Mouse (Mus musculus) limb, embryonic 14.5 days (tissue): ENCODE measurements around the gene Rgma. TPM values are rescaled to one million over a fixed set of nuclear protein-coding genes. Genes with fewer than 3 reads are reported as not detected.

ENCODE experiments used
- ATAC-seq: fragments of 200-750 bp; cut with Nextera tagmentation; 2 replicates; pipeline ENCODE4 v1.8.0; 2017; ENCODE audit warnings: low read depth, moderate number of reproducible peaks, moderate TSS enrichment; ENCODE audit not compliant: low FRiP score
- DNase-seq: peaks from one replicate; pipeline ENCODE4 v3.0.0-alpha.2; 2015; ENCODE audit warnings: low spot score
- H3K27ac ChIP-seq: fragments of 300-500 bp; sonication (generic); replicated peaks from 2 replicates; pipeline ENCODE4 v1.5.1; 2014; ENCODE audit warnings: low read depth, mild to moderate bottlenecking, low read length, moderate library complexity, mixed read lengths
- H3K27me3 ChIP-seq: fragments of 300-500 bp; sonication (generic); 2 replicates; pipeline ENCODE4 v1.6.1; 2014; ENCODE audit warnings: low read length, mixed read lengths; ENCODE audit not compliant: control insufficient read depth, insufficient read depth
- H3K36me3 ChIP-seq: fragments of 300-500 bp; sonication (generic); 2 replicates; pipeline ENCODE4 v1.6.1; 2014; ENCODE audit warnings: mild to moderate bottlenecking, low read length, moderate library complexity, mixed read lengths; ENCODE audit not compliant: control insufficient read depth, insufficient read depth
- H3K4me1 ChIP-seq: fragments of 300-500 bp; sonication (generic); 2 replicates; pipeline ENCODE4 v1.6.1; 2014; ENCODE audit warnings: antibody characterized with exemption, low read length, mixed read lengths; ENCODE audit not compliant: control insufficient read depth, insufficient read depth
- H3K4me2 ChIP-seq: fragments of 300-500 bp; sonication (generic); replicated peaks from 2 replicates; pipeline ENCODE4 v1.6.1; 2014; ENCODE audit warnings: low read depth, mild to moderate bottlenecking, low read length, moderate library complexity; ENCODE audit not compliant: severe bottlenecking
- H3K4me3 ChIP-seq: fragments of 300-500 bp; sonication (generic); replicated peaks from 2 replicates; pipeline ENCODE4 v1.5.1; 2014; ENCODE audit warnings: low read length
- H3K9ac ChIP-seq: fragments of 300-500 bp; sonication (generic); 2 replicates; pipeline ENCODE4 v1.6.1; 2014; ENCODE audit warnings: mild to moderate bottlenecking, low read depth, low read length, moderate library complexity; ENCODE audit not compliant: severe bottlenecking
- H3K9me3 ChIP-seq: fragments of 300-500 bp; sonication (generic); 2 replicates; pipeline ENCODE4 v1.6.1; 2016; ENCODE audit warnings: low read length; ENCODE audit not compliant: control insufficient read depth
- POLR2A ChIP-seq: fragments of 200-500 bp; IDR thresholded peaks from 2 replicates; pipeline ENCODE4 v1.8.0; 2012; ENCODE audit warnings: inconsistent platforms, mild to moderate bottlenecking, moderate library complexity, borderline replicate concordance; ENCODE audit not compliant: insufficient read depth, insufficient read length; ENCODE audit errors: extremely low read depth
- WGBS: fragments of 180-500 bp; shearing (Covaris S2); extraction: QIAGEN DNeasy Blood & Tissue Kit; methylation state at CpG from one replicate; pipeline ENCODE4 v1.1.7; 2014; 5-methylcytosine and 5-hydroxymethylcytosine counted together
- polyA plus RNA-seq, 2 experiments: library from polyadenylated mRNA; depleted of rRNA in 1 of 2; stranded (reverse) in 1 of 2; unstranded in 1 of 2; fragments of >200 nt; fragmentation: Nextera tagmentation in 1 of 2; extraction: Ambion mirVana in 1 of 2; gene quantifications; 2 replicates each; pipeline versions ENCODE4 v1.2.1 to v1.2.3; 2012 to 2014

Gene Rgma
- polyA plus RNA-seq, 2 experiments: 23.5 to 49.1 TPM

- H3K36me3 ChIP-seq: no peaks in the 10 kb centered on the region
- DNase-seq (no peak), ATAC-seq (no peak)
- H3K4me2 ChIP-seq: no peak overlapping the region
- H3K27ac ChIP-seq: no peak overlapping the region
- no peak for TF ChIP-seq POLR2A
- no peak overlapping the region for H3K4me3 ChIP-seq
- no peaks in the 10 kb centered on the region for H3K4me1 ChIP-seq
- H3K9me3 ChIP-seq: no peaks in the 10 kb centered on the region
- 90% methylated on average over 5 of the region's 5 CpGs for WGBS
- H3K9ac ChIP-seq: no peak overlapping the region
- H3K27me3 ChIP-seq: no peaks in the 10 kb centered on the region
Observed at GRCm38 (mm10) chr7:73338353-73338752, 37.0 kb upstream of the Rgma start.

DNA sequence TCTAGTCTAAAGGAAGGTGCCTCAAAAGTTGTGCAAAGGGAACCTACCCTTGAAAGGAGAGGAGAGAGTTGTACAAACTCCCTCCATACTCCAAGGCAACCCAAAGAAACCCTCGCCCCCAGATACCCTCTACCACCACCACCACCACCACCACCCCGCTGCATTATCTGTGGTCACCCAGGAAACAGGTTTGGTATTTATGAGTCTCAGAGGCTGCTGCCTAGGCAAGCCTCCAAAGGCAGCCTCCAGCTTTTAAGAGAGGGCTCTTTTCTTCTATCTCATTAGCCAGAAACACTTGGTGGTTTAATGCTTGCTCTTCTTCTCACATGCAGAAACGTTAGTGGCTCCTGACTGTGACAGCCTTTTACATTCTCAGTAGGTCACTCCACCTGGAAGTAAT, 31.5 kb upstream of the Rgma start:
- TF ChIP-seq POLR2A: no peak
- Histone ChIP-seq H3K27ac (no peak overlapping the region), H3K4me3 (no peak overlapping the region), H3K4me2 (no peak overlapping the region), H3K4me1 (peaks cover 18% of the 10 kb centered on the region; the same call in 1 of the 2 replicates), H3K9ac (no peak overlapping the region), H3K27me3 (0 out of 2 replicates have a peak, but pooled peaks cover 5% of the 10 kb centered on the region), H3K36me3 (no peaks in the 10 kb centered on the region), H3K9me3 (no peaks in the 10 kb centered on the region)
- no peak for DNase-seq
- WGBS: 40% methylated on average over 3 of the region's 3 CpGs
- ATAC-seq: no peak

GRCm38 (mm10) chr7:73348585-73349124, 26.7 kb upstream of the Rgma start:
- H3K4me2 ChIP-seq: no peak overlapping the region
- H3K27ac ChIP-seq: no peak overlapping the region
- no peak for DNase-seq
- no peaks in the 10 kb centered on the region for H3K9me3 ChIP-seq
- WGBS: 17% methylated on average over 10 of the region's 10 CpGs
- no peak for TF ChIP-seq POLR2A
- ATAC-seq: no peak
- peaks cover 19% of the 10 kb centered on the region for H3K4me1 ChIP-seq
- 0 out of 2 replicates have a peak, but pooled peaks cover 5% of the 10 kb centered on the region for H3K27me3 ChIP-seq
- no peaks in the 10 kb centered on the region for H3K36me3 ChIP-seq
- H3K4me3 ChIP-seq: no peak overlapping the region
- no peak overlapping the region for H3K9ac ChIP-seq

DNA sequence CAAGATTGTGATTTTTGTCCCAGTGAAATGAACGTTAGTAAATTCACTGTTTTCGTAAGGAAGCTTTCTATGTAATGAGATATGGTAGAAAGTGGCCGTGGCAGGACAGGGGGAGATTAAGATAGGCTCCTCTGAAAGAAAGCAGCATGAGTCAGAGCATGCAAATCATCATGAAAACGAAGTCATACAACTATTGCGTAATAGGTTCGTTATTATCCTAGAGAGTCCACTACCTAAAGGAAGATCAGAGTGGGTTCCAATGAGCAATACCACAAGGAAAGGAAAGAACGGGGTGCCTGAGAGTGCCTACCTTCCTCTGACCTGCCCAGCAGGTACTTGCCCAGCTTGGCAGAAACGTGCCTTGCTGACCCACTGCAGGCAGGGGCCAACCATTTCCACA, 26.2 kb upstream of the Rgma start:
- no peak for ATAC-seq

GRCm38 (mm10) chr7:73355229-73355628, 20.1 kb upstream of the Rgma start:
- Histone ChIP-seq H3K27me3 (no peaks in the 10 kb centered on the region), H3K27ac (no peak overlapping the region), H3K4me1 (no peaks in the 10 kb centered on the region), H3K9ac (no peak overlapping the region), H3K9me3 (no peaks in the 10 kb centered on the region), H3K4me3 (no peak overlapping the region), H3K36me3 (no peaks in the 10 kb centered on the region), H3K4me2 (no peak overlapping the region)
- DNase-seq (no peak), ATAC-seq (no peak)
- WGBS: 71% methylated on average over 9 of the region's 9 CpGs
- TF ChIP-seq POLR2A: no peak

More for the DNA sequence above, 26.2 kb upstream of the Rgma start:
- Histone ChIP-seq H3K4me2 (no peak overlapping the region), H3K36me3 (no peaks in the 10 kb centered on the region), H3K27ac (no peak overlapping the region), H3K9ac (no peak overlapping the region), H3K4me1 (peaks cover 16% of the 10 kb centered on the region), H3K27me3 (0 out of 2 replicates have a peak, but pooled peaks cover under 1% of the 10 kb centered on the region), H3K9me3 (no peaks in the 10 kb centered on the region), H3K4me3 (no peak overlapping the region)
- 44% methylated on average over 8 of the region's 8 CpGs for WGBS
- no peak for TF ChIP-seq POLR2A
- DNase-seq: no peak

- Histone ChIP-seq H3K27ac (no peak overlapping the region), H3K4me2 (no peak overlapping the region), H3K4me1 (no peaks in the 10 kb centered on the region), H3K4me3 (no peak overlapping the region), H3K27me3 (no peaks in the 10 kb centered on the region), H3K9me3 (no peaks in the 10 kb centered on the region), H3K9ac (no peak overlapping the region), H3K36me3 (no peaks in the 10 kb centered on the region)
- DNase-seq (no peak), ATAC-seq (no peak)
- no peak for TF ChIP-seq POLR2A
- 79% methylated on average over 5 of the region's 5 CpGs for WGBS
Observed at GRCm38 (mm10) chr7:73356901-73357300, 18.4 kb upstream of the Rgma start.
